Mouse (Mus musculus) intestine, embryonic 15.5 days (tissue): ENCODE data around the gene Dusp28. TPM values are rescaled to one million over a fixed set of nuclear protein-coding genes. Genes with fewer than 3 reads are reported as not detected.

Experiments used
- ATAC-seq: fragments of 200-750 bp; cut with Nextera tagmentation; 2 replicates; pipeline ENCODE4 v1.8.0; 2017; ENCODE audit warnings: moderate TSS enrichment, moderate library complexity
- H3K27ac ChIP-seq: fragments of 300-500 bp; sonication (generic); 2 replicates; pipeline ENCODE4 v1.5.1; 2015; ENCODE audit warnings: mild to moderate bottlenecking, inconsistent platforms
- H3K27me3 ChIP-seq: fragments of 300-500 bp; sonication (generic); replicated peaks from 2 replicates; pipeline ENCODE4 v1.6.1; 2015; ENCODE audit warnings: inconsistent platforms
- H3K36me3 ChIP-seq: fragments of 300-500 bp; sonication (generic); 2 replicates; pipeline ENCODE4 v1.6.1; 2015; ENCODE audit warnings: inconsistent platforms
- H3K4me1 ChIP-seq: fragments of 300-500 bp; sonication (generic); replicated peaks from 2 replicates; pipeline ENCODE4 v1.6.1; 2015; ENCODE audit warnings: inconsistent platforms
- H3K4me2 ChIP-seq: fragments of 300-500 bp; sonication (generic); replicated peaks from 2 replicates; pipeline ENCODE4 v1.6.1; 2015; ENCODE audit warnings: mild to moderate bottlenecking, inconsistent platforms
- H3K4me3 ChIP-seq: fragments of 300-500 bp; sonication (generic); replicated peaks from 2 replicates; pipeline ENCODE4 v1.5.1; 2015; ENCODE audit warnings: inconsistent platforms
- H3K9ac ChIP-seq: fragments of 300-500 bp; sonication (generic); 2 replicates; pipeline ENCODE4 v1.6.1; 2015; ENCODE audit warnings: inconsistent platforms
- H3K9me3 ChIP-seq: fragments of 300-500 bp; sonication (generic); 2 replicates; pipeline ENCODE4 v1.6.1; 2016; ENCODE audit warnings: inconsistent platforms
- WGBS: fragments of 180-500 bp; shearing (Covaris S2); methylation state at CpG from one replicate; pipeline ENCODE4 v1.1.7; 2015; 5-methylcytosine and 5-hydroxymethylcytosine counted together
- polyA plus RNA-seq: library from polyadenylated mRNA; unstranded; fragments of >200 nt; fragmentation: Nextera tagmentation; extraction: Ambion mirVana; gene quantifications from 2 replicates; pipeline ENCODE4 v1.2.1, GENCODE M21; 2015

Gene Dusp28
- polyA plus RNA-seq, 1 experiment from 2014 or later = 14.7 TPM

- H3K9me3 ChIP-seq = no peaks in the 10 kb centered on the region
- no peaks in the 10 kb centered on the region for H3K27me3 ChIP-seq
- peak; percentile 21 for ATAC-seq
- H3K9ac ChIP-seq = peak overlapping the region; percentile 89
- H3K4me3 ChIP-seq = peak overlapping the region; percentile 76
- peak overlapping the region; percentile 89 for H3K4me2 ChIP-seq
- H3K4me1 ChIP-seq = peaks cover 32% of the 10 kb centered on the region
- H3K36me3 ChIP-seq = peaks cover 10% of the 10 kb centered on the region
- under 1% methylated on average over 77 of the region's 85 CpGs for WGBS
- peak overlapping the region; percentile 91 for H3K27ac ChIP-seq
Measured at GRCm38 (mm10) chr1:92910925-92911720, 4.3 kb downstream of the Dusp28 start.

GRCm38 (mm10) chr1:92911721-92912138 lies 4.9 kb downstream of the Dusp28 start:
- H3K36me3 ChIP-seq = peaks cover 14% of the 10 kb centered on the region
- peak overlapping the region; percentile 89 for H3K9ac ChIP-seq
- 36% methylated on average over 8 of the region's 8 CpGs for WGBS
- H3K4me3 ChIP-seq = peak overlapping the region; percentile 76
- no peaks in the 10 kb centered on the region for H3K27me3 ChIP-seq
- peak; percentile 19 for ATAC-seq
- peaks cover 29% of the 10 kb centered on the region for H3K4me1 ChIP-seq
- H3K27ac ChIP-seq = peak overlapping the region; percentile 91
- H3K9me3 ChIP-seq = no peaks in the 10 kb centered on the region
- H3K4me2 ChIP-seq = peak overlapping the region; percentile 89

- Histone ChIP-seq H3K27ac (peak overlapping the region; percentile 91; the same call in 1 of the 2 replicates), H3K9ac (0 out of 2 replicates have a peak overlapping the region, but pooled peaks have one; percentile 89), H3K9me3 (no peaks in the 10 kb centered on the region), H3K4me1 (peaks cover 29% of the 10 kb centered on the region), H3K36me3 (peaks cover 19% of the 10 kb centered on the region), H3K4me3 (peak overlapping the region; percentile 76), H3K4me2 (peak overlapping the region; percentile 89), H3K27me3 (no peaks in the 10 kb centered on the region)
- 50% methylated on average over 1 of the region's 1 CpGs for WGBS
- ATAC-seq = no peak
Measured at GRCm38 (mm10) chr1:92912286-92912685, 5.5 kb downstream of the Dusp28 start.

- peaks cover 24% of the 10 kb centered on the region for H3K4me1 ChIP-seq
- H3K4me3 ChIP-seq = no peak overlapping the region
- H3K9me3 ChIP-seq = no peaks in the 10 kb centered on the region
- ATAC-seq = no peak
- 78% methylated on average over 4 of the region's 4 CpGs for WGBS
- peaks cover 37% of the 10 kb centered on the region for H3K36me3 ChIP-seq
- no peak overlapping the region for H3K4me2 ChIP-seq
- no peak overlapping the region for H3K9ac ChIP-seq
- H3K27ac ChIP-seq = no peak overlapping the region
- H3K27me3 ChIP-seq = no peaks in the 10 kb centered on the region
Measured at GRCm38 (mm10) chr1:92914239-92914638, 7.5 kb downstream of the Dusp28 start.

- Histone ChIP-seq H3K9ac (no peak overlapping the region), H3K27ac (no peak overlapping the region), H3K36me3 (peaks cover 44% of the 10 kb centered on the region), H3K9me3 (no peaks in the 10 kb centered on the region), H3K4me2 (no peak overlapping the region), H3K27me3 (no peaks in the 10 kb centered on the region), H3K4me3 (no peak overlapping the region), H3K4me1 (peaks cover 24% of the 10 kb centered on the region)
- no peak for ATAC-seq
- WGBS = 93% methylated on average over 11 of the region's 11 CpGs
Measured at GRCm38 (mm10) chr1:92914993-92915392, 8.2 kb downstream of the Dusp28 start.

GRCm38 (mm10) chr1:92916725-92917124 lies 9.9 kb downstream of the Dusp28 start:
- WGBS = 91% methylated on average over 9 of the region's 9 CpGs
- no peaks in the 10 kb centered on the region for H3K9me3 ChIP-seq
- H3K36me3 ChIP-seq = peaks cover 45% of the 10 kb centered on the region
- no peak overlapping the region for H3K4me3 ChIP-seq
- no peak overlapping the region for H3K9ac ChIP-seq
- H3K27ac ChIP-seq = no peak overlapping the region
- no peak for ATAC-seq
- peaks cover 16% of the 10 kb centered on the region for H3K4me1 ChIP-seq
- no peaks in the 10 kb centered on the region for H3K27me3 ChIP-seq
- no peak overlapping the region for H3K4me2 ChIP-seq

GRCm38 (mm10) chr1:92919151-92919550 lies 12.4 kb downstream of the Dusp28 start:
- Histone ChIP-seq H3K4me2 (no peak overlapping the region), H3K27me3 (no peaks in the 10 kb centered on the region), H3K27ac (no peak overlapping the region), H3K36me3 (peaks cover 45% of the 10 kb centered on the region), H3K9me3 (no peaks in the 10 kb centered on the region), H3K9ac (no peak overlapping the region), H3K4me3 (no peak overlapping the region), H3K4me1 (0 out of 2 replicates have a peak, but pooled peaks cover 6% of the 10 kb centered on the region)
- 95% methylated on average over 11 of the region's 11 CpGs for WGBS
- no peak for ATAC-seq

GRCm38 (mm10) chr1:92919775-92920174 lies 13.0 kb downstream of the Dusp28 start:
- H3K27me3 ChIP-seq = no peaks in the 10 kb centered on the region
- ATAC-seq = peak; percentile 34
- no peak overlapping the region for H3K4me3 ChIP-seq
- H3K4me1 ChIP-seq = 0 out of 2 replicates have a peak, but pooled peaks cover 6% of the 10 kb centered on the region
- H3K36me3 ChIP-seq = peaks cover 45% of the 10 kb centered on the region
- no peaks in the 10 kb centered on the region for H3K9me3 ChIP-seq
- no peak overlapping the region for H3K4me2 ChIP-seq
- peak overlapping the region; percentile 39; the same call in 1 of the 2 replicates for H3K27ac ChIP-seq
- H3K9ac ChIP-seq = no peak overlapping the region
- WGBS = 81% methylated on average over 12 of the region's 12 CpGs

- WGBS = 70% methylated on average over 7 of the region's 7 CpGs
- Histone ChIP-seq H3K4me2 (peak overlapping the region; percentile 10; the same call in 1 of the 2 replicates), H3K27ac (peak overlapping the region; percentile 39), H3K27me3 (no peaks in the 10 kb centered on the region), H3K9me3 (no peaks in the 10 kb centered on the region), H3K36me3 (peaks cover 39% of the 10 kb centered on the region), H3K4me3 (no peak overlapping the region), H3K9ac (no peak overlapping the region), H3K4me1 (0 out of 2 replicates have a peak, but pooled peaks cover 6% of the 10 kb centered on the region)
- ATAC-seq = peak; percentile 93
Measured at GRCm38 (mm10) chr1:92920474-92921200, 13.9 kb downstream of the Dusp28 start.

GRCm38 (mm10) chr1:92921496-92921895 lies 14.7 kb downstream of the Dusp28 start:
- WGBS = 90% methylated on average over 4 of the region's 4 CpGs

GRCm38 (mm10) chr1:92930171-92930706 lies 23.5 kb downstream of the Dusp28 start:
- H3K4me2 ChIP-seq = no peak overlapping the region
- no peak overlapping the region for H3K9ac ChIP-seq
- no peaks in the 10 kb centered on the region for H3K36me3 ChIP-seq
- no peaks in the 10 kb centered on the region for H3K9me3 ChIP-seq
- WGBS = 26% methylated on average over 1 of the region's 1 CpGs
- H3K27ac ChIP-seq = no peak overlapping the region
- no peaks in the 10 kb centered on the region for H3K27me3 ChIP-seq
- peaks cover 5% of the 10 kb centered on the region; the same call in 1 of the 2 replicates for H3K4me1 ChIP-seq
- ATAC-seq = no peak
- H3K4me3 ChIP-seq = no peak overlapping the region

More at GRCm38 (mm10) chr1:92921496-92921895, 14.7 kb downstream of the Dusp28 start:
- no peak overlapping the region for H3K27ac ChIP-seq
- H3K9ac ChIP-seq = no peak overlapping the region
- H3K4me3 ChIP-seq = no peak overlapping the region
- H3K9me3 ChIP-seq = no peaks in the 10 kb centered on the region
- peaks cover 34% of the 10 kb centered on the region for H3K36me3 ChIP-seq
- 0 out of 2 replicates have a peak, but pooled peaks cover 6% of the 10 kb centered on the region for H3K4me1 ChIP-seq
- no peaks in the 10 kb centered on the region for H3K27me3 ChIP-seq
- no peak overlapping the region for H3K4me2 ChIP-seq
- ATAC-seq = no peak

- H3K27ac ChIP-seq = peak overlapping the region; percentile 98
- peak overlapping the region; percentile 87 for H3K4me2 ChIP-seq
- 0 out of 2 replicates have a peak, but pooled peaks cover 3% of the 10 kb centered on the region for H3K36me3 ChIP-seq
- 77% methylated on average over 4 of the region's 4 CpGs for WGBS
- H3K4me1 ChIP-seq = peaks cover 16% of the 10 kb centered on the region
- H3K27me3 ChIP-seq = no peaks in the 10 kb centered on the region
- H3K4me3 ChIP-seq = peak overlapping the region; percentile 69
- ATAC-seq = no peak
- H3K9ac ChIP-seq = peak overlapping the region; percentile 57
- H3K9me3 ChIP-seq = no peaks in the 10 kb centered on the region
Measured at GRCm38 (mm10) chr1:92933611-92934010, 26.8 kb downstream of the Dusp28 start.
